Mouse (Mus musculus): ENCODE measurements around the gene Zfp108. TPM values are rescaled to one million over a fixed set of nuclear protein-coding genes. Genes with fewer than 3 reads are reported as not detected.

Gene Zfp108
- polyA plus RNA-seq (2017; shearing (Covaris generic)): 0.20 TPM

GRCm38 (mm10) chr7:24254633-24255474 is at the start of gene Zfp108:
Gene Zfp108, plus strand, starts transcription at chr7:24254794.

GRCm38 (mm10) chr7:24211343-24211742 is 43.3 kb upstream of the Zfp108 start, which contains the start of gene Zfp111:
Gene Zfp111, minus strand, starts transcription at chr7:24211443.

GRCm38 (mm10) chr7:24237040-24237791 is 17.4 kb upstream of the Zfp108 start, which contains the start of gene Zfp109:
Gene Zfp109, minus strand, starts transcription at chr7:24237560.

GRCm38 (mm10) chr7:24270288-24270672 is 15.7 kb downstream of the Zfp108 start, which contains the start of gene Zfp93:
Gene Zfp93, plus strand, starts transcription at chr7:24270420.

GRCm38 (mm10) chr7:24300771-24301282 is 46.2 kb downstream of the Zfp108 start, which contains the start of gene Zfp61:
Gene Zfp61, minus strand, starts transcription at chr7:24301232.

Other genes with a start within 250 kb of the Zfp108 start
- 0.15 TPM for gene Vmn1r183, start 201.5 kb upstream of the Zfp108 start, polyA plus RNA-seq (2017; shearing (Covaris generic))
- 29.6 TPM for gene Zfp180, start 172.9 kb upstream of the Zfp108 start, polyA plus RNA-seq (2017; shearing (Covaris generic))
- gene Zfp112, start 142.5 kb upstream of the Zfp108 start, polyA plus RNA-seq (2017; shearing (Covaris generic)): 1.8 TPM
- gene Zfp235, start 120.6 kb upstream of the Zfp108 start, polyA plus RNA-seq (2017; shearing (Covaris generic)): 4.5 TPM
- 0.34 TPM for gene Zfp114, start 79.7 kb upstream of the Zfp108 start, polyA plus RNA-seq (2017; shearing (Covaris generic))
- gene Zfp111, start 43.4 kb upstream of the Zfp108 start, polyA plus RNA-seq (2017; shearing (Covaris generic)): 0.29 TPM
- 2.5 TPM for gene Zfp109, start 17.2 kb upstream of the Zfp108 start, polyA plus RNA-seq (2017; shearing (Covaris generic))
- 0.72 TPM for gene Zfp93, start 15.6 kb downstream of the Zfp108 start, polyA plus RNA-seq (2017; shearing (Covaris generic))
- gene Zfp61, start 46.4 kb downstream of the Zfp108 start, polyA plus RNA-seq (2017; shearing (Covaris generic)): 11.7 TPM
- 3.8 TPM for gene Zfp94, start 61.9 kb downstream of the Zfp108 start, polyA plus RNA-seq (2017; shearing (Covaris generic))
- gene Tescl, start 79.1 kb downstream of the Zfp108 start, polyA plus RNA-seq (2017; shearing (Covaris generic)): not detected
- gene Lypd5, start 94.4 kb downstream of the Zfp108 start, polyA plus RNA-seq (2017; shearing (Covaris generic)): 0.45 TPM
- gene Kcnn4, start 115.5 kb downstream of the Zfp108 start, polyA plus RNA-seq (2017; shearing (Covaris generic)): 156 TPM
- 49.0 TPM for gene Smg9, start 144.8 kb downstream of the Zfp108 start, polyA plus RNA-seq (2017; shearing (Covaris generic))
- not detected for gene Irgc1, start 197.5 kb downstream of the Zfp108 start, polyA plus RNA-seq (2017; shearing (Covaris generic))
- gene Plaur, start 207.7 kb downstream of the Zfp108 start, polyA plus RNA-seq (2017; shearing (Covaris generic)): 1.8 TPM
- gene Cadm4, start 227.2 kb downstream of the Zfp108 start, polyA plus RNA-seq (2017; shearing (Covaris generic)): not detected

Data from effector memory CD4-positive, alpha-beta T cell, adult 7 months (primary cell).